Mouse (Mus musculus) bone marrow macrophage, adult 2 months (primary cell): ENCODE results near the gene Insig2.

Source experiments
- CTCF ChIP-seq: IDR thresholded peaks from 2 replicates; pipeline ENCODE4 v1.5.1; 2012; ENCODE audit warnings: low read depth, mild to moderate bottlenecking, low read length, moderate library complexity
- POLR2A ChIP-seq: IDR thresholded peaks from 2 replicates; pipeline ENCODE4 v1.6.1; 2012; ENCODE audit warnings: mild to moderate bottlenecking, low read depth, low read length, borderline replicate concordance

DNA sequence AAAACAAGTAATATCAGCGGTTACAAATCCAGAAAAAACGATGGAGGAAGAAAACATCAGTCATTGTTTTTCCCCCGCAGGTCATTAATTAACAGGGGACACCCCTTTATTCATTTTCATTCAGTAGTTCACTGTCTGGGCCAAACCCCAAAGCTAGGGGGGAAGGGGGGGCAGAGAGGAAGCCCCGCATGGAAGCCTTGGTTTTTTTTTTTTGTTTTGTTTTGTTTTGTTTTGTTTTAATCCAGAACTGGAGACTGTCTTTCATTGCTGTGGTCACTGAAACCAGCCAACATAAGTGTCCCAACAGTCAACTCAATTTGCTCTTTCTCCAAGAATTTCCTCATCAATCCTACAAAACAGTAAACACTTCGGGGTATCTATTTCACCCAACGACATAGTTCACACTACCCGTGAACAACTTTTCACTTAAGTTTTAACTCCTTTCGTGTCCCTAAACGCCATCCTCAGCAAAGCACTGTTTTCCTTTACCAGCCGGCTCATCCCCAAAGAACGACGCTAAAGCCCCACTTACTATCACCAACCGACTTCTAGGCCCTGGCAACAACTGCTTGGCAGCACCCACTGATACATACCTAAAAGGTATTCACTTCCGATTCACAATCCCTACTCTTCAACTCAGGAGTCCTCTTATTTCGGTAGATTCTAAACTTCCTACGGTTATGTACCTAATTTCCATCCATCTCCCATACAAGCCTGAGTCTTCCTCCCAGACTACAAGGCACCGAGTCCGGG, 5.6 kb downstream of the Insig2 start:
- no peak for TF ChIP-seq CTCF
- TF ChIP-seq POLR2A, result no peak
